Mouse (Mus musculus): ENCODE results near the gene Golt1a.

DNA sequence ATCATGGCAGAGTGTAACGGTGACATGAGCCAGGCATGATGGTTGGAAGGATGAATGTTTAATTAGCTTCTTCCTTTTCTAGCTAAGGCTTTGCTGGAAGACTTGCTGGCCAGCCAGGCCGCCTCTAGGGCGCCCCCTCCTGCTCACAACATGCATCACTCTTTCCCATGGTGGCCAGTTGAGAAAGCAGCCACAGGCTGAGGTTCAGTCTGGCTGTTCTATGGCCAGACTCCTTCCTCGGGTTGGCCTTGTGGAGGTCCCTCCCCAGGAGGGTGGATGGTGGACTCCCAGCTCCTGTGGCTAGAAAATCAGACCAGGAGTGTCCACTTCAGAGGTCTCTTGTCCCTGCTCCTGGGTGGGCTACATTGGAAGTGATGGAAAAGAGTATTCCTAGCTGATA is 2.8 kb upstream of the Golt1a start:
- no peak for TF ChIP-seq POLR2A (IDR thresholded peaks at IDR 0.05; ENCODE audit: borderline replicate concordance, extremely low read depth, insufficient read depth, insufficient read length, poor library complexity, severe bottlenecking)
- peak; percentile 83 for TF ChIP-seq CTCF (IDR thresholded peaks at IDR 0.05; ENCODE audit: borderline replicate concordance, extremely low read depth, insufficient read depth, insufficient read length)
